Mouse (Mus musculus): Measurements from ENCODE around the gene Homer2. TPM values are rescaled to one million over a fixed set of nuclear protein-coding genes. Genes with fewer than 3 reads are reported as not detected.
A peak's percentile ranks its signal among the peaks of the same experiment; 100 is the strongest.

Homer2 gene
- polyA plus RNA-seq, 1 experiment from 2014 or later, result 8.6 TPM

GRCm38 (mm10) chr7:81595056-81595455 lies 112.3 kb downstream of the Homer2 start:
- TF ChIP-seq CTCF (IDR thresholded peaks at IDR 0.05; ENCODE audit: low read depth) (no peak), EP300 (IDR thresholded peaks at IDR 0.05; ENCODE audit: low read depth) (no peak)
- H3K4me3 ChIP-seq (ENCODE audit: low read depth, low read length), result no peak overlapping the region
- no peak for DNase-seq
- WGBS (ENCODE audit: insufficient replicate concordance), result 86% methylated on average over 5 of the region's 5 CpGs
- H3K9ac ChIP-seq (replicated peaks), result no peak overlapping the region
- no peak for ATAC-seq
- peaks cover 80% of the 10 kb centered on the region for H3K36me3 ChIP-seq (replicated peaks; ENCODE audit: insufficient read depth, low read length)
- peaks cover 15% of the 10 kb centered on the region for H3K4me1 ChIP-seq (ENCODE audit: insufficient read depth)
- no peak overlapping the region for H3K4me2 ChIP-seq (ENCODE audit: low read depth, low read length)
- peak overlapping the region; percentile 77; the same call in 1 of the 2 replicates for H3K27ac ChIP-seq (ENCODE audit: low read depth)
- H3K27me3 ChIP-seq (ENCODE audit: insufficient read depth, low read length), result no peaks in the 10 kb centered on the region
- H3K9me3 ChIP-seq (ENCODE audit: low read length), result no peaks in the 10 kb centered on the region

DNA sequence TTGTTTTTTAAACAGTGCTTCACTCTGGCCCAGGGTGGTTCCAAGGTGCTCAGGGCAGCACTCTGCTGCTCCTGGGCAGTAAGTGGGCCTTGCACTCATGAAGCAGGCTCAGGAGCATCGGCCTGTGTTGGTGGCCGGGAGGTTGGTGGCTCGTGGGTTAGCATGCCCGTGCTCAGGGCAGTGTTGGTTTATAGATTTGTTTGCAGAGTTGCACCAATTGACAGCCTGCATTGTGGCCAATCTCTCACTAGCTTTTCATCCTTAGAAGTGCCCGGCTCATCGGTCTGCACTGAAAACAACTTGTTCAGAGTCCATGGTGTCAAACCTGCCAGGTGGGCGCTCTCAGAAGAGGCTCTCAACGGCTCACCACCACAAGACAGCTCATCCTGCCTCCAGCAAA lies 113.9 kb downstream of the Homer2 start:
- Histone ChIP-seq H3K27ac (ENCODE audit: low read depth) (peak overlapping the region; percentile 74), H3K4me2 (ENCODE audit: low read depth, low read length) (no peak overlapping the region), H3K4me1 (ENCODE audit: insufficient read depth) (peaks cover 15% of the 10 kb centered on the region), H3K9me3 (ENCODE audit: low read length) (no peaks in the 10 kb centered on the region), H3K36me3 (replicated peaks; ENCODE audit: insufficient read depth, low read length) (peaks cover 85% of the 10 kb centered on the region), H3K4me3 (ENCODE audit: low read depth, low read length) (no peak overlapping the region), H3K9ac (replicated peaks) (no peak overlapping the region), H3K27me3 (ENCODE audit: insufficient read depth, low read length) (no peaks in the 10 kb centered on the region)
- DNase-seq, result peak; percentile 26
- WGBS (ENCODE audit: insufficient replicate concordance), result 72% methylated on average over 8 of the region's 8 CpGs
- TF ChIP-seq CTCF (IDR thresholded peaks at IDR 0.05; ENCODE audit: low read depth), result no peak
- no peak for TF ChIP-seq EP300 (IDR thresholded peaks at IDR 0.05; ENCODE audit: low read depth)
- ATAC-seq, result peak; percentile 63

DNA sequence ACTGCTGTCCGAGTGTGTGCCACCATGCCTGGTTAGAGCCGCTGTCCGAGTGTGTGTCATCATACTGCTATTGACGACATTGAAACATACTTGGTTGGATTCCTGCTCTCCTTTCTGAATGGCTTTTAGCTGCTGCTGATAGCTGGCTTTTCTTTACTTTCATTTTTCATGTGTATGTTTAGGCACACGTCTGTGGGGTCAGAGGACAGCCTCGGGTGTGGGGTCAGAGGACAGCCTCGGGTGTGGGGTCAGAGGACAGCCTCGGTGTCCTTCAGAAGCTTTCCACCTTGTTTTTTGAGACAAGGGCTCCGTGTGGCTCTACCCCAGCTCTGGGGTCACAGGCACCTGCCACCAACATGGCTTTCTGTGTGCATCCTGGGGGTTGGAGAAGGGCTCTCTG lies 114.6 kb downstream of the Homer2 start:
- peak; percentile 9 for DNase-seq

GRCm38 (mm10) chr7:81587238-81587637 lies 120.1 kb downstream of the Homer2 start:
- Histone ChIP-seq H3K27me3 (ENCODE audit: insufficient read depth, low read length) (no peaks in the 10 kb centered on the region), H3K9ac (replicated peaks) (no peak overlapping the region), H3K27ac (ENCODE audit: low read depth) (peak overlapping the region; percentile 87), H3K4me3 (ENCODE audit: low read depth, low read length) (no peak overlapping the region), H3K9me3 (ENCODE audit: low read length) (no peaks in the 10 kb centered on the region), H3K4me1 (ENCODE audit: insufficient read depth) (peaks cover 8% of the 10 kb centered on the region; the same call in 1 of the 2 replicates), H3K4me2 (ENCODE audit: low read depth, low read length) (no peak overlapping the region), H3K36me3 (replicated peaks; ENCODE audit: insufficient read depth, low read length) (peaks cover 68% of the 10 kb centered on the region)
- 68% methylated on average over 4 of the region's 4 CpGs for WGBS (ENCODE audit: insufficient replicate concordance)
- ATAC-seq, result peak; percentile 96
- DNase-seq, result peak; percentile 42
- TF ChIP-seq CTCF (IDR thresholded peaks at IDR 0.05; ENCODE audit: low read depth), result no peak
- peak; percentile 83 for TF ChIP-seq EP300 (IDR thresholded peaks at IDR 0.05; ENCODE audit: low read depth)

More for the DNA sequence above, 114.6 kb downstream of the Homer2 start:
- 59% methylated on average over 9 of the region's 9 CpGs for WGBS (ENCODE audit: insufficient replicate concordance)
- Histone ChIP-seq H3K9me3 (ENCODE audit: low read length) (no peaks in the 10 kb centered on the region), H3K27ac (ENCODE audit: low read depth) (peak overlapping the region; percentile 74), H3K9ac (replicated peaks) (no peak overlapping the region), H3K4me1 (ENCODE audit: insufficient read depth) (peaks cover 15% of the 10 kb centered on the region), H3K27me3 (ENCODE audit: insufficient read depth, low read length) (no peaks in the 10 kb centered on the region), H3K4me3 (ENCODE audit: low read depth, low read length) (no peak overlapping the region), H3K36me3 (replicated peaks; ENCODE audit: insufficient read depth, low read length) (peaks cover 83% of the 10 kb centered on the region), H3K4me2 (ENCODE audit: low read depth, low read length) (no peak overlapping the region)
- no peak for TF ChIP-seq CTCF (IDR thresholded peaks at IDR 0.05; ENCODE audit: low read depth)
- TF ChIP-seq EP300 (IDR thresholded peaks at IDR 0.05; ENCODE audit: low read depth), result no peak
- ATAC-seq, result no peak

DNA sequence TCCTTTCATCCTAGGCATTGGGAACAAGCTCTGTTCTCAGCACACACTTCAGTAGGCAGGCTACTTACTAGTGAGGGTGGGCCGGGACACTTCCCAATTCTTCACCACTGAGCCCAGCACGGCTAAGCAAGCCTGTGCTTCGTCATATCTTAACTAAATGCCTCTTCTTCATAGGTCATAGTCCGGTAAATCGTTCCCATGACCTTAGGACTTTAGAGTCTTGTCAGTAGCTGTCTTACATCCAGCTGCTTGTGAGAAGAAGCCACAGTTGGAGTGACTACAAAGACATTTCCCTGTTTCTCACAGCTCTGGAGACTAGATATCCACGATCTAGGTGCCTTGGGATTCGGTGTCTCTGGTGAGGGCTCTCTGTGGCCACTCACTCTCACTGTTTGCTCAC lies 122.0 kb downstream of the Homer2 start:
- Histone ChIP-seq H3K9ac (replicated peaks) (no peak overlapping the region), H3K27ac (ENCODE audit: low read depth) (peak overlapping the region; percentile 68), H3K36me3 (replicated peaks; ENCODE audit: insufficient read depth, low read length) (peaks cover 49% of the 10 kb centered on the region), H3K27me3 (ENCODE audit: insufficient read depth, low read length) (no peaks in the 10 kb centered on the region), H3K4me1 (ENCODE audit: insufficient read depth) (peaks cover 7% of the 10 kb centered on the region; the same call in 1 of the 2 replicates), H3K4me2 (ENCODE audit: low read depth, low read length) (no peak overlapping the region), H3K9me3 (ENCODE audit: low read length) (no peaks in the 10 kb centered on the region), H3K4me3 (ENCODE audit: low read depth, low read length) (no peak overlapping the region)
- ATAC-seq (no peak), DNase-seq (no peak)
- WGBS (ENCODE audit: insufficient replicate concordance), result 64% methylated on average over 7 of the region's 7 CpGs
- no peak for TF ChIP-seq EP300 (IDR thresholded peaks at IDR 0.05; ENCODE audit: low read depth)
- TF ChIP-seq CTCF (IDR thresholded peaks at IDR 0.05; ENCODE audit: low read depth), result no peak

- Histone ChIP-seq H3K36me3 (replicated peaks; ENCODE audit: insufficient read depth, low read length) (peaks cover 43% of the 10 kb centered on the region), H3K4me1 (ENCODE audit: insufficient read depth) (peaks cover 9% of the 10 kb centered on the region), H3K27me3 (ENCODE audit: insufficient read depth, low read length) (no peaks in the 10 kb centered on the region), H3K9ac (replicated peaks) (no peak overlapping the region), H3K4me2 (ENCODE audit: low read depth, low read length) (no peak overlapping the region), H3K4me3 (ENCODE audit: low read depth, low read length) (no peak overlapping the region), H3K27ac (ENCODE audit: low read depth) (0 out of 2 replicates have a peak overlapping the region, but pooled peaks have one; percentile 12), H3K9me3 (ENCODE audit: low read length) (no peaks in the 10 kb centered on the region)
- TF ChIP-seq CTCF (IDR thresholded peaks at IDR 0.05; ENCODE audit: low read depth), result peak; percentile 46
- TF ChIP-seq EP300 (IDR thresholded peaks at IDR 0.05; ENCODE audit: low read depth), result no peak
- DNase-seq (no peak), ATAC-seq (no peak)
- WGBS (ENCODE audit: insufficient replicate concordance), result 65% methylated on average over 3 of the region's 3 CpGs
These were observed 123.8 kb downstream of the Homer2 start for GRCm38 (mm10) chr7:81583512-81583911.
